ENCODE assay signal across 19 mouse cellular contexts in genomic region chr8:96929901-96930300, GRCm38 (mm10).
DNase-seq lines count a peak whose midpoint lies in the region.
"Had no signal": no experiment of that assay in that cellular context is flagged by ENCODE, and none has a peak within 500 bp of the region (broad histone marks: within the 10 kb centered on the region; RNA-seq: fewer than 3 reads in every experiment).

No protein-coding gene starts in this region.

- DNase-seq in adrenal gland, adult (ENCODE audit: inconsistent age in 2 of 2, low spot score in 1 of 2), result peak; percentile 6 to 70
- DNase-seq in adrenal gland, adult 8-10 months, result no peak
- DNase-seq in adrenal gland, adult 2 months, result peak; percentile 27
- no peak for DNase-seq in adrenal gland, postnatal 10 days
- DNase-seq in adrenal gland, postnatal 36 days, result peak; percentile 0 to 2
- no peak for DNase-seq in adrenal gland, postnatal 4 days (ENCODE audit: low spot score in 2 of 2)
- peak; percentile 61 for DNase-seq in Muller cell, postnatal 12 days (ENCODE audit: inconsistent ontology term)
- no peak for DNase-seq in spleen, postnatal 14 days (ENCODE audit: low spot score in 2 of 2)
- DNase-seq: adrenal gland, postnatal 14 days; adrenal gland, postnatal 25 days; B cell, adult 2 months; cerebellum, adult 11 months; cerebellum, adult 11-12 months; cerebellum, adult 18-20 months; cerebellum, adult 2 months; cerebellum, adult 8-10 months; cerebellum, adult 9-10 months; cerebellum, adult 9-11 months; cerebellum, postnatal 10 days had no signal

Comparison
In these comparisons a context has a peak if more than half of its experiments do, and no peak if none do; other contexts are left out.
1. DNase-seq: peak in adrenal gland, adult (2 of 2), adrenal gland, adult 2 months (single experiment), adrenal gland, postnatal 36 days (2 of 2) and Muller cell, postnatal 12 days (single experiment); none in adrenal gland, adult 8-10 months (single experiment), adrenal gland, postnatal 10 days (single experiment), adrenal gland, postnatal 4 days (0 of 2) and spleen, postnatal 14 days (0 of 2).